Mouse (Mus musculus) embryonic facial prominence, embryonic 11.5 days (tissue): Measurements from ENCODE around the gene Wdr59. TPM values are rescaled to one million over a fixed set of nuclear protein-coding genes. Genes with fewer than 3 reads are reported as not detected.
A peak's percentile ranks its signal among the peaks of the same experiment; 100 is the strongest.

ENCODE experiments used
- ATAC-seq: fragments of 200-750 bp; cut with Nextera tagmentation; replicated peaks from 2 replicates; pipeline ENCODE4 v1.8.0; 2017; ENCODE audit warnings: low read depth; ENCODE audit not compliant: insufficient number of reproducible peaks, low FRiP score, low TSS enrichment
- DNase-seq: peaks from one replicate; pipeline ENCODE4 v3.0.0-alpha.2; 2015; ENCODE audit warnings: low spot score
- H3K27ac ChIP-seq: fragments of 300-500 bp; sonication (generic); replicated peaks from 2 replicates; pipeline ENCODE4 v1.5.1; 2014; ENCODE audit warnings: mild to moderate bottlenecking, low read depth, low read length, control low read depth
- H3K27me3 ChIP-seq: fragments of 300-500 bp; sonication (generic); 2 replicates; pipeline ENCODE4 v1.6.1; 2014; ENCODE audit warnings: mild to moderate bottlenecking, low read length, moderate library complexity, mixed read lengths; ENCODE audit not compliant: control insufficient read depth, insufficient read depth
- H3K36me3 ChIP-seq: fragments of 300-500 bp; sonication (generic); replicated peaks from 2 replicates; pipeline ENCODE4 v1.6.1; 2014; ENCODE audit warnings: low read depth, mild to moderate bottlenecking, low read length, moderate library complexity, mixed read lengths; ENCODE audit not compliant: control insufficient read depth, insufficient read depth
- H3K4me1 ChIP-seq: fragments of 300-500 bp; sonication (generic); 2 replicates; pipeline ENCODE4 v1.6.1; 2014; ENCODE audit warnings: low read length, mixed read lengths; ENCODE audit not compliant: control insufficient read depth, insufficient read depth
- H3K4me2 ChIP-seq: fragments of 300-500 bp; sonication (generic); 2 replicates; pipeline ENCODE4 v1.6.1; 2014; ENCODE audit warnings: low read depth, mild to moderate bottlenecking, control low read depth, low read length, moderate library complexity
- H3K4me3 ChIP-seq: fragments of 300-500 bp; sonication (generic); 2 replicates; pipeline ENCODE4 v1.5.1; 2014; ENCODE audit warnings: low read depth, low read length, control low read depth
- H3K9ac ChIP-seq: fragments of 300-500 bp; sonication (generic); replicated peaks from 2 replicates; pipeline ENCODE4 v1.6.1; 2014; ENCODE audit warnings: mild to moderate bottlenecking, control low read depth, low read length
- H3K9me3 ChIP-seq: fragments of 300-500 bp; sonication (generic); replicated peaks from 2 replicates; pipeline ENCODE4 v1.6.1; 2016; ENCODE audit warnings: mild to moderate bottlenecking, low read length, inconsistent platforms, mixed read lengths; ENCODE audit not compliant: control insufficient read depth
- WGBS: fragments of 180-500 bp; shearing (Covaris S2); extraction: QIAGEN DNeasy Blood & Tissue Kit; methylation state at CpG from one replicate; pipeline ENCODE4 v1.1.7; 2014; 5-methylcytosine and 5-hydroxymethylcytosine counted together
- polyA plus RNA-seq: library from polyadenylated mRNA; unstranded; fragments of >200 nt; fragmentation: Nextera tagmentation; extraction: Ambion mirVana; gene quantifications from 2 replicates; pipeline ENCODE4 v1.2.1, GENCODE M21; 2014

Gene Wdr59
- polyA plus RNA-seq, 1 experiment from 2014 or later, result 3.8 TPM

GRCm38 (mm10) chr8:111564093-111564492 lies 42.2 kb upstream of the Wdr59 start:
- no peak for DNase-seq
- 94% methylated on average over 2 of the region's 2 CpGs for WGBS

DNA sequence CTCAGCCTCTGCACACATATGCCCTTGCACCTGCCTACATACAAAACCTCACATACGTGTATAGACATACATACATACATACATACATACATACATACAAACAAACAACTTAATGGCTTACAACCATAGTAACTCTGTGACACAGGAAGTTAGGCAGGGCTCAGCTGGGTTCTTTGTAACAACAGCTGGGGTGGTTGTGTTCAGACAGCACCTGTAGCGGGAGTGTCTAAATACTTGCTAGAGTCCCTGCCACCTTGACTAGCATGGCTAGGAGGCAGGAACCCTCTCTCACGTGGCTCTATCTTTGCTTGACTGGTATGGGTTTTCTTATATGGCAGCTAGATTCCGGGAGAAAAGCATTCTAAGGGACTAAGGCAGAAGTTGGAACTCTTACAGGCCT lies 41.8 kb upstream of the Wdr59 start:
- Histone ChIP-seq H3K27ac (no peak overlapping the region), H3K4me2 (no peak overlapping the region), H3K4me1 (no peaks in the 10 kb centered on the region), H3K9ac (no peak overlapping the region), H3K9me3 (no peaks in the 10 kb centered on the region), H3K27me3 (no peaks in the 10 kb centered on the region), H3K36me3 (no peaks in the 10 kb centered on the region), H3K4me3 (no peak overlapping the region)
- ATAC-seq (no peak), DNase-seq (no peak)
- WGBS, result 89% methylated on average over 4 of the region's 4 CpGs

More at GRCm38 (mm10) chr8:111564093-111564492, 42.2 kb upstream of the Wdr59 start:
- H3K9me3 ChIP-seq, result no peaks in the 10 kb centered on the region
- H3K4me3 ChIP-seq, result no peak overlapping the region
- H3K27ac ChIP-seq, result no peak overlapping the region
- H3K4me1 ChIP-seq, result no peaks in the 10 kb centered on the region
- H3K4me2 ChIP-seq, result no peak overlapping the region
- no peaks in the 10 kb centered on the region for H3K27me3 ChIP-seq
- H3K9ac ChIP-seq, result no peak overlapping the region
- H3K36me3 ChIP-seq, result no peaks in the 10 kb centered on the region
- ATAC-seq, result no peak

DNA sequence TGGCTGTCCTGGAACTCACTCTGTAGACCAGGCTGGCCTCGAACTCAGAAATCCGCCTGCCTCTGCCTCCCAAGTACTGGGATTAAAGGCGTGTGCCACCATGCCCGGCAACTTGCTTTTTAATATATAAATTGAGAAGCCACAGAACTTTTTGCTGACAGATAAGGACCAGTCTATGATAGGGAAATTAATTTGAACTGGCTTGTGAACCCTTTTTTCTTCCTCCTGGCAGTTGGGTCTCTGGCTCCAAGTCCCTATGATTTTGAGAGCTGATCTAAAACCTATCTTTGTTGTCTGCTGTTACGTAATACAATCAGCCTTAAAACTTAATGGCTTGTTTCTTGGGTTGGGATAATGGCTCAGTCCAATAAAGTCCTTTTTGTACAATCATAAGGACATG lies 41.2 kb upstream of the Wdr59 start:
- WGBS, result 96% methylated on average over 5 of the region's 5 CpGs
- Histone ChIP-seq H3K4me3 (no peak overlapping the region), H3K36me3 (no peaks in the 10 kb centered on the region), H3K4me2 (no peak overlapping the region), H3K9me3 (no peaks in the 10 kb centered on the region), H3K4me1 (no peaks in the 10 kb centered on the region), H3K9ac (no peak overlapping the region), H3K27ac (no peak overlapping the region), H3K27me3 (no peaks in the 10 kb centered on the region)
- DNase-seq (no peak), ATAC-seq (no peak)

DNA sequence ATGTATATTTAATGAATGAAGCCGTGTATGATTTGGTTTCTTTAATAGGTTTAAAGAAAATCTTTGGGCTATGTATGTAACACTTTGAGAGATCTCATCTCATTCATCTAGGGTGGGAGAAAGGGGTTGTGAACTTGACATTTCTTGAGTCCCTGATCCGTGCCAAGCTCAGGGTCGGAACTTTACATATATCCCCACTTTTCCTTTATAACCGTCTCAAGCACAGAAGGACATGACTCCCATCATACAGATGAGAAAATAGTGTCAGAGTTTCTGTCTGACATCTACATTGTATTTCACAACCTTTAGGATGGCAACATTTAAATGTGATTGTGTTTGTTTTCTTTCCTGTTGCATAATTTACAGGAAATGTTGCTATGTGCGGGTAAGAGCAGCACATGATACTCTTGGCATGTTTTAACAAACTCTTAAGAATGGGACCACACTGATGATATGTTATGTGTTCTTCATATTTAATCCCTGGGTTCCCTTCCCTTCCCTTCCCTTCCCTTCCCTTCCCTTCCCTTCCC lies 40.4 kb upstream of the Wdr59 start:
- ATAC-seq, result no peak
- 92% methylated on average over 5 of the region's 5 CpGs for WGBS
- Histone ChIP-seq H3K36me3 (no peaks in the 10 kb centered on the region), H3K27me3 (no peaks in the 10 kb centered on the region), H3K9ac (no peak overlapping the region), H3K4me3 (no peak overlapping the region), H3K4me1 (no peaks in the 10 kb centered on the region), H3K9me3 (no peaks in the 10 kb centered on the region), H3K4me2 (no peak overlapping the region), H3K27ac (no peak overlapping the region)
- no peak for DNase-seq

- no peaks in the 10 kb centered on the region for H3K4me1 ChIP-seq
- no peaks in the 10 kb centered on the region for H3K9me3 ChIP-seq
- DNase-seq, result no peak
- WGBS, result 92% methylated on average over 4 of the region's 4 CpGs
- no peak overlapping the region for H3K4me2 ChIP-seq
- no peak overlapping the region for H3K4me3 ChIP-seq
- no peak for ATAC-seq
- H3K27me3 ChIP-seq, result no peaks in the 10 kb centered on the region
- H3K27ac ChIP-seq, result no peak overlapping the region
- no peak overlapping the region for H3K9ac ChIP-seq
- H3K36me3 ChIP-seq, result no peaks in the 10 kb centered on the region
Observed at GRCm38 (mm10) chr8:111561824-111562223, 39.9 kb upstream of the Wdr59 start.

DNA sequence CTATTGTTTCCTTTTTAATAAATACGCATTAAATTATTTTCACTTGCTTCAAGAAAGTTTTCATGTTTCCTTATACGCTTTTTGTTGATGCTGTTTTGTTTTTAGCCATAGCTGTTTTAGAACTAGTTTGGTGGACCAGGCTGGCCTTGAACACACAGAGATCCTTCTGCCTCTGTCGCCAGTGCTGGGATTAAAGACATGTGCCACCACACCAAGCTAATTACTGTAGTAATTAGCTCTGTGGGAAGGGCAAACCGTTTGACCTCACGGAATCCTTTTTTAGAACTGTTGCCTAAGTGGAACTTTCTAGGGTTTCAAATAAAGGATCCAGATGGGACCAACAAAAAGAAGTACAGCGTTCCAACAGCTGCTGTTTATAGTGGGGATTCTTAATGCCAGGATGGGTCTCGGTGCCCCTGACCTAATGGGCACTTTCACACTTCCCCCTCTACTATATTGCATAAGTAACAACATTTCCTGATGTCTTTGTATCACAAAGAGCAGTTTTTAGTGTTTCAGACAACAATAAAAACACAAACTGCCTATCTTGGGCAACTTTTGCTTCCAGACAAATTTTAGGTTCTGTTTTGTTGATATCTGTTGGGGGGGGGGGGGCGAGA lies 29.7 kb upstream of the Wdr59 start:
- no peak overlapping the region for H3K4me2 ChIP-seq
- 68% methylated on average over 8 of the region's 8 CpGs for WGBS
- DNase-seq, result no peak

DNA sequence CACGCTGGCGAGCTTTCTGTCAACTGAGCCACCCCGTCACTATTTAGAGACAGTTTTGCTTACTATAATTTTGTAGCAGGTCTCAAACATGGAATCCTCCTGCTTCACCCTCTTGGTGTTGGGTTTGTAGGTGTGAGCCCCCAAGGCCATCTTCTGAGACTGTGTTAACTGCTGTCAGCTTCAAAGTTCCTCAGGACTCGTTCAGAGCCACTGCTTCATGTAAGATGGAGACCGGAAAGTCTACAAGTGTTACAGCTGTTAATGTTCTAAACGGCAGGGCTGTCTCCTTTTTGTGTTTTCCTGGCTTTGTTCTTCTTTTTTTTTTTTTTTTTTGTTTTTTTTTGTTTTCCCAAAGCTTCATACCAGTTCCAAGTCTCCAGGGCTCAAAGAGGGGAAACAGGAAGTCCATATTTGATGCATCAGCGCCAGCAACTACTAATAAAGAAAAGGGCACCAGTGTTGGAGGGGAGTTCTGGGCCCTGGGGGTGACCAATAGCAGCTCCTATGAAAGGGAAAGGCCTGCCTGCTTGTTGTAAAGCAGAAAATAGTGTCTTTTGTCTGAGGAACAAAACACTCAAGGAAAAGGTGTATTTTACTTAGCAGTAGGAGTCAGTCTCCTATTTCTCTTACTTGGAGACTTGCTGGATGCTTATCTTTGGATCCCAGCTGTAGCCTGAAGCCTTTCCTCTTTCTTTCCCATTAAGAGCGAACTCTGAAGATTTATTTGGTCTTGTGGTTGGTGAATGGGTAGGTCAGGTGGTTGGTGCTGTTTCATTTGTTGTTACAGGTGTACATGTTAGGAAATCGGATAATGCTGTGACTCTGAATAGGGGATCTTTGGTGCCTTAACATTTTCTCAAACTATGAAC lies 28.3 kb upstream of the Wdr59 start:
- Histone ChIP-seq H3K9ac (no peak overlapping the region), H3K4me1 (no peaks in the 10 kb centered on the region), H3K9me3 (no peaks in the 10 kb centered on the region), H3K4me2 (no peak overlapping the region), H3K27me3 (no peaks in the 10 kb centered on the region), H3K27ac (0 out of 2 replicates have a peak overlapping the region, but pooled peaks have one; percentile 29), H3K36me3 (no peaks in the 10 kb centered on the region), H3K4me3 (no peak overlapping the region)
- WGBS, result 72% methylated on average over 9 of the region's 9 CpGs
- no peak for ATAC-seq
- DNase-seq, result no peak

More for the DNA sequence above, 29.7 kb upstream of the Wdr59 start:
- Histone ChIP-seq H3K9me3 (no peaks in the 10 kb centered on the region), H3K4me1 (no peaks in the 10 kb centered on the region), H3K27me3 (no peaks in the 10 kb centered on the region), H3K4me3 (no peak overlapping the region), H3K36me3 (no peaks in the 10 kb centered on the region), H3K27ac (no peak overlapping the region), H3K9ac (no peak overlapping the region)
- ATAC-seq, result no peak

- no peaks in the 10 kb centered on the region for H3K36me3 ChIP-seq
- H3K4me1 ChIP-seq, result no peaks in the 10 kb centered on the region
- no peak overlapping the region for H3K4me3 ChIP-seq
- no peak overlapping the region for H3K4me2 ChIP-seq
- WGBS, result 92% methylated on average over 6 of the region's 6 CpGs
- no peak overlapping the region for H3K27ac ChIP-seq
- ATAC-seq (no peak), DNase-seq (no peak)
- no peak overlapping the region for H3K9ac ChIP-seq
- H3K27me3 ChIP-seq, result no peaks in the 10 kb centered on the region
- H3K9me3 ChIP-seq, result no peaks in the 10 kb centered on the region
Observed at GRCm38 (mm10) chr8:111548201-111548600, 26.3 kb upstream of the Wdr59 start.
